Mouse (Mus musculus) forebrain, embryonic 12.5 days (tissue): ENCODE results near the gene Sorcs2. TPM values are rescaled to one million over a fixed set of nuclear protein-coding genes. Genes with fewer than 3 reads are reported as not detected.

Experiments
- ATAC-seq: fragments of 200-750 bp; cut with Nextera tagmentation; 2 replicates; pipeline ENCODE4 v1.8.0; 2017; ENCODE audit warnings: moderate TSS enrichment; ENCODE audit not compliant: low FRiP score
- H3K27ac ChIP-seq: fragments of 300-500 bp; sonication (generic); 2 replicates; pipeline ENCODE4 v1.5.1; 2016; ENCODE audit warnings: mild to moderate bottlenecking
- H3K27me3 ChIP-seq: fragments of 300-500 bp; sonication (generic); 2 replicates; pipeline ENCODE4 v1.6.1; 2016; ENCODE audit warnings: mild to moderate bottlenecking
- H3K36me3 ChIP-seq: fragments of 300-500 bp; sonication (generic); replicated peaks from 2 replicates; pipeline ENCODE4 v1.6.1; 2016; ENCODE audit warnings: mild to moderate bottlenecking
- H3K4me1 ChIP-seq: fragments of 300-500 bp; sonication (generic); 2 replicates; pipeline ENCODE4 v1.6.1; 2016
- H3K4me2 ChIP-seq: fragments of 300-500 bp; sonication (generic); 2 replicates; pipeline ENCODE4 v1.6.1; 2016; ENCODE audit warnings: mild to moderate bottlenecking, moderate library complexity
- H3K4me3 ChIP-seq: fragments of 300-500 bp; sonication (generic); replicated peaks from 2 replicates; pipeline ENCODE4 v1.5.1; 2016; ENCODE audit warnings: mild to moderate bottlenecking
- H3K9ac ChIP-seq: fragments of 300-500 bp; sonication (generic); 2 replicates; pipeline ENCODE4 v1.6.1; 2016; ENCODE audit warnings: mild to moderate bottlenecking
- H3K9me3 ChIP-seq: fragments of 300-500 bp; sonication (generic); 2 replicates; pipeline ENCODE4 v1.6.1; 2016
- WGBS: fragments of 180-500 bp; shearing (Covaris S2); methylation state at CpG from one replicate; pipeline ENCODE4 v1.1.7; 2016; 5-methylcytosine and 5-hydroxymethylcytosine counted together
- polyA plus RNA-seq: library from polyadenylated mRNA; unstranded; fragments of >200 nt; fragmentation: Nextera tagmentation; extraction: Ambion mirVana; gene quantifications from 2 replicates; pipeline ENCODE4 v1.2.1, GENCODE M21; 2016

Gene Sorcs2
- polyA plus RNA-seq, 1 experiment from 2014 or later = 11.0 TPM

DNA sequence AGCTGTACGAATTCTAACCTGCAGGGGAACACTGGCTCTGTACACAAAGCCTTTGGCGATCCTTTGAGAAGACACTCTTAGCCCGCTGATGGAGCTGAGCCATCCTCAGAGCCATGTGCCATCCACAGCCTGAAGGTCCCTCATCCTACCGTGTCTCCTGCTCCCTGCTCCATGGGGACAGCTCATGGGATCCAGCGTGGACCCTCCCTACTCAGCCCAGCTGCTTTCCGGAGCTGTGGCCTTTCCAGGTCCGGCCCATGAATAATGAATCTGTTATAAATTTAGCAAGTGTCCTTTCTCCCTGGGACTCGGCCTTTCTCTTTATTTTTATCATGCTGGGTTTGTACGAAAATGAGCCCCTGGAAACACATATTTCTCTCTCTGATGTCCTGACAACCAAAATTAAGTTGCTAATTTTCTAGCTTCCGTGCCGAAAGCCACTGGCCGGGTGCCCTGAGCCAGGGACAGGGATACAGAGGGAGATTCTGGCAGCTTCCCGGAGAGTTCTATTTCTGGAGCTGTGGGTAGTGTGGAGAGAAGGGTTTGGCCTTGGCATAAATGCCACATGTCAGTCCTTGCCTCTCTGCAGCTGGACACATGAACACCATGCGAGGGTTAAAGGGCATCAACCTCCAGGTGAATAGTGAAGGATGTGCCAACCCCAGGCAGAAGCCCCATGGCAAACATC lies 228.8 kb downstream of the Sorcs2 start:
- Histone ChIP-seq H3K9ac (no peak overlapping the region), H3K27me3 (no peaks in the 10 kb centered on the region), H3K4me1 (peaks cover 32% of the 10 kb centered on the region), H3K4me2 (no peak overlapping the region), H3K9me3 (no peaks in the 10 kb centered on the region), H3K4me3 (no peak overlapping the region), H3K36me3 (no peaks in the 10 kb centered on the region), H3K27ac (no peak overlapping the region)
- no peak for ATAC-seq
- WGBS = 82% methylated on average over 14 of the region's 14 CpGs

DNA sequence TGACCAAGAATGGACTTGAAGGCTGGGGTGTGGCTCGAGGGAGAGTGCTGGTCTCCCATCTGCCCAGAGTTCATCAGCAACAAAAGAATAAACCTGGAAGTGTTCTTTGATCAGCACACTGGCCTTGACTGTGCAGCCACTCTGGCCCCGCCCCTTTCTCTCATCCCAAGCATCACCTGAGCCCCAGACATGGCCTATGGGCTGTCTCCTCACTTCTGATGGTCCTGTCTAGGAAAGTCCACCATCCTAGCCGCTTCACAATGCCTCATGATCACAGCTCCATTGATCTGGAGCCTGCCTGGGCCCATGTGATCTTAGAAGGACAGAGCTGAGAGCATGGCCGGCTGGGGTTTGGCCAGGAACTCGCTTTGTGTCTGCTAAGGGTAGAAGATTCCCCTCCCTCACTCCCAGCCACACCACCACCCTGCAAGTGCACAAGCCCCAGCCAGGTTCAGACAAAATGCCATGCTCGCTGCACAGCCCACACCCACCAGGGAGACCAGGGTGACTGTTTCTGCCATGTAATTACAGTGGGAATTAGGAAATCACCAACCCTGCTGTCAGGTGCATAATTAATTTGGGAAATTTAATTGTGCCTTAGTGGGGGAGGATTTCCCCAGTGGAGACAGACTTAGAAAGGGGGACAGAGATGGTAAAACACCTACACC lies 231.5 kb downstream of the Sorcs2 start:
- Histone ChIP-seq H3K27me3 (no peaks in the 10 kb centered on the region), H3K4me1 (peaks cover 27% of the 10 kb centered on the region), H3K27ac (0 out of 2 replicates have a peak overlapping the region, but pooled peaks have one; percentile 5), H3K9ac (no peak overlapping the region), H3K36me3 (no peaks in the 10 kb centered on the region), H3K4me3 (no peak overlapping the region), H3K9me3 (no peaks in the 10 kb centered on the region), H3K4me2 (no peak overlapping the region)
- 75% methylated on average over 6 of the region's 6 CpGs for WGBS
- ATAC-seq = 0 out of 2 replicates have a peak, but pooled peaks have one; percentile 31

DNA sequence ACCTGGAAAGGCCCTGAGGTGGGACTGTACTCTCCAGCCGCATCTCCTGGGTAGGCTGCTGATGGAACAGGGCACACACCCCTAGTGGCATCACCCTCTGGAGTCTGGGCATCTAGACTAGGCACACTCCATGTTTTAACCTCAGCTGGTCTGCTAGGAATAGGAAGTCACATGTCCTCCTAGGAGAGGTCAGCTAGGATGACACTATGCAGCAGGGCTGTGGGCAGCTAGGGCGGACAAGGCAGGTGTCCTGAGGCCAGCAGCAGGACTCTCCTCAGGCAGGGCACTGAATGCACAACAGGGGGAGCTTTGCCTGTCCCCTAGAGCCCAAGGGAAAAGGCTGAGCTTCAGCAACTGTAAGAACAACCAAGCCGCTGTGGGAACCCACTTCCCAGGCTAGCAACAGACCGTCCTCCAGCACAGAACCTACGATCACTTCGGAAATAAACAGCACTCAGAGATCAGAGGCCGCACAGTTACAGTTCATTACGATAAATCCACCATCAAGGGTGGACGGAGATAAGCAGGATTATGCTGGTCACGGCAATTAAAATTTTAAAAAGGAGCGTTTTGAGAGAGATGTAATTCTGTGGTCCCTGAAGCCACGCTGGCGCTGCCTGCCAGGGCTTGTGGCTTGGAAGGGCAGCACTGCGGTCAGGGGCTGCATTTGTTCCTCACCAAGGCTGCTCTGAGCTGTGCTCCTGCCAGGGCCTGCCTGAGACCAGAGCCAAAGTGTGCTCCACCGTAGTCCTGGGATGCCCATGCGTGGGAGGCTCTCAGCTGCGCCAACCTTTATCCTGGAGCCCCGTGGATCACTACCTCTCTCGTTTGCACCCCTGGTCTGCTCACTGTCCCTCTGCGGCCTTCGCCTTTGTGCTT lies 232.3 kb downstream of the Sorcs2 start:
- H3K27ac ChIP-seq = no peak overlapping the region
- no peak overlapping the region for H3K4me3 ChIP-seq
- H3K4me1 ChIP-seq = peaks cover 27% of the 10 kb centered on the region
- H3K9ac ChIP-seq = no peak overlapping the region
- H3K36me3 ChIP-seq = no peaks in the 10 kb centered on the region
- 83% methylated on average over 21 of the region's 21 CpGs for whole genome bisulfite sequencing
- no peak for ATAC-seq
- no peaks in the 10 kb centered on the region for H3K27me3 ChIP-seq
- H3K4me2 ChIP-seq = no peak overlapping the region
- no peaks in the 10 kb centered on the region for H3K9me3 ChIP-seq

DNA sequence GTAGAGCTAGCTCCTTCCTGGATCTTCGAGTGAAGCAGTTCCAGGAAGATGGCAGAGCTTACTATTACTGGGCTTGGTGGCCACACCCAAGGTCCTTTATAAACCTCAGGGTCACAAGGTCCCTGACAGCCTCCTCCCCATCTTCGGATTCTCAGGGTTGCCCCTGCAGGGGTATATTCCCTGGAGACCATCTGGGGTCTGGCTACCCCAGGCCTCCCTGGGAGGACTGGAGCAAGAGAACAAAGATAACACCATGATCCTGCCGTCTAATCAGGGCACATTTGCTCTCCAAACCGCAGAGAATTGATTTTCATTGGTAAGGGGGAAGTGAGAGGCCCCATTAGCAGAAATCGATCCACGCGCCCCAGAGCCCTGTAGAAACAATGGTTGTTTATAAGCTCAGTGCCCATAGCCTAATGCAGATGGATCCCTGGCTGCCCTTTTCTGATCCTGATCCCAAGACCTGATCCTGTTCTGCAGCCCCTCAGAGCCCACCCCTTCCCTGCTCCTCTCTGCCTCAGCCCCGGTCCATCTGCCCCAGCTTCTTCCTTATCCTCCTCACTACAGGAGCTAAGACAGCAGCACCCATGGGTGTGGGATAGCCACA lies 243.0 kb downstream of the Sorcs2 start:
- Histone ChIP-seq H3K9me3 (no peaks in the 10 kb centered on the region), H3K36me3 (no peaks in the 10 kb centered on the region), H3K4me2 (no peak overlapping the region), H3K9ac (no peak overlapping the region), H3K4me3 (no peak overlapping the region), H3K27ac (0 out of 2 replicates have a peak overlapping the region, but pooled peaks have one; percentile 36), H3K4me1 (peaks cover 23% of the 10 kb centered on the region), H3K27me3 (no peaks in the 10 kb centered on the region)
- peak; percentile 33; the same call in 1 of the 2 replicates for ATAC-seq
- WGBS = 46% methylated on average over 8 of the region's 8 CpGs

DNA sequence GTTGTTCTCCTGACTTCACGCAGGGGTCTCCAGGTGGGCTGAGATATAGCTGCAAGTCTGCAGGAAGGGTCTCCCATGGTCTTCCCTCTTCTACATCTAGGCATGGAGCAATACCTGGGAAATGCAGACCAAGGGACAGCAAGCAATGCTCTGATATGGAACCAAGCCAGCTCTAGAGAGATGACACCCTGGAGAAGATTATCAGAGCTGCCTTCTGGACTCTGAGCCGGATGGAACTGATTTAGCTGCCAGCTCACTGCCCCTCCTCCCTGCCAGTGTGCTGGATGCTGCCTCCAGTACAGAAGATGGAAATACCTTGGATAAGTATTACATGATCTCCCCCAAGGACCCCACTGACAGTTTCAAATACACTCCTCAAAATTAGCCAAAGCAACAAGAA lies 244.7 kb downstream of the Sorcs2 start:
- H3K27ac ChIP-seq = no peak overlapping the region
- no peak overlapping the region for H3K4me3 ChIP-seq
- H3K27me3 ChIP-seq = no peaks in the 10 kb centered on the region
- H3K9me3 ChIP-seq = no peaks in the 10 kb centered on the region
- ATAC-seq = no peak
- 81% methylated on average over 2 of the region's 2 CpGs for WGBS
- peaks cover 20% of the 10 kb centered on the region for H3K4me1 ChIP-seq
- no peak overlapping the region for H3K9ac ChIP-seq
- no peaks in the 10 kb centered on the region for H3K36me3 ChIP-seq
- H3K4me2 ChIP-seq = no peak overlapping the region

DNA sequence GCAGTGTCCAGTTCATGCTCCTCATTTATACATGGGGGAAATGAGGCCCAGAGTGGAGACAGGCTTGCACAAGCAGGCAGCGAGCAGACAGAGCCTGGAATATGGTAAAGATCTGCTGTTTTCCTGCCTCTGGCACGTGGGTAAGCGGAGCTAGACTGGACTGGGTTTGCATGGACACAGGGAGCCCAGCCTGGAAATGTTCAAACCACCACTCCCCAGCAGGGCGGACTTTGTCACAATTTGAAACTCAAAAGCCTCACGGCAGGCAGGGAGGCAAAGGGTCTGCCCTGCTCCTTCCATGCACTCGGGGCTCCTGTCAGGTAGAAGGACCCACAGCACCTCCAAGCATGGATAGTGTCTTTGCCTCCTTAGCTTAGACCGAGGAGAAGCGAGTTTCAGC lies 246.9 kb downstream of the Sorcs2 start:
- Histone ChIP-seq H3K4me3 (no peak overlapping the region), H3K27ac (no peak overlapping the region), H3K9ac (no peak overlapping the region), H3K27me3 (no peaks in the 10 kb centered on the region), H3K4me2 (no peak overlapping the region), H3K4me1 (peaks cover 17% of the 10 kb centered on the region), H3K9me3 (no peaks in the 10 kb centered on the region), H3K36me3 (no peaks in the 10 kb centered on the region)
- 70% methylated on average over 8 of the region's 8 CpGs for WGBS
- no peak for ATAC-seq

DNA sequence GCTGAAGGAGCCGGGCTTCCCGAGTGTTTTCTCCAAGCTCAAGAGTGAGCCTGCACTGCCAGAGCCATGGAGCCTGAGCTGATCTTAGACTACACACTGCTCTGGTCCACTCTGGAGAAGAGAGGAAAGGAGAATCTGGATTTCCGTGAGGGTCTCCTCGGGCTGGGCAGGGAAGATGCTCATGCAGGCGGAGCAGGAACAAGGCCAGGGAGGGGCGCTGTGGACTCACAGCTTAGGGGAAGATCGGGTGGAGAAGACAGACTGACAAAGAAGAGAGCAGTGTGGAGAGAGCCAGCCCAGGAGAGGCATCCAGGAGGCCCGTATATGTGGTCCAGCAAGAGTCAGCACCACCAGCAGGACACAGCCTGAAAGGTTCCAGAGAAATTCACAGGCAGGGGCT lies 248.8 kb downstream of the Sorcs2 start:
- Histone ChIP-seq H3K36me3 (no peaks in the 10 kb centered on the region), H3K4me1 (peaks cover 13% of the 10 kb centered on the region), H3K9ac (no peak overlapping the region), H3K9me3 (no peaks in the 10 kb centered on the region), H3K4me2 (no peak overlapping the region), H3K27ac (no peak overlapping the region), H3K4me3 (no peak overlapping the region), H3K27me3 (peaks cover 13% of the 10 kb centered on the region; the same call in 1 of the 2 replicates)
- no peak for ATAC-seq
- 51% methylated on average over 8 of the region's 8 CpGs for WGBS

DNA sequence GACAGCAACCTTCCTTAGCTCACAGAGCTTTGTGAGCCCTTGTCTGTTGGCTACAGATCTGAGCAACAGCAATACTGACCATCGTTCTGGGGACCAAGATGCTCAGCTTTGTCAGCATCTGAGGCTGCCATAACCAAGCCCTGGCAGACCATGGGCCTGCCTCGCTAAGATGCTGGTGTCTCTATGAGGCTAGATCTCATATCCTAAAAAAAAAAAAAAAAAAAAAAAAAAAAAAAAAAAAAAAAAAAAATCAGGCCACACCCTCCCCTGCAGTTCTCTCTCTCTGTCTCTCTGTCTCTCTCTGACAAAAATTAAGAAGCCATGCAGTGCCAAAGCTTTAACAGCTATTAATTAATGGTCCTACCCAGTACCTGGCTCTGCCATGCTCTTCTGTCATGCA lies 251.3 kb downstream of the Sorcs2 start:
- 90% methylated on average over 2 of the region's 2 CpGs for WGBS
- Histone ChIP-seq H3K27ac (no peak overlapping the region), H3K36me3 (no peaks in the 10 kb centered on the region), H3K9me3 (no peaks in the 10 kb centered on the region), H3K9ac (no peak overlapping the region), H3K4me3 (no peak overlapping the region), H3K4me1 (peaks cover 20% of the 10 kb centered on the region), H3K27me3 (peaks cover 17% of the 10 kb centered on the region; the same call in 1 of the 2 replicates), H3K4me2 (no peak overlapping the region)
- ATAC-seq = no peak

DNA sequence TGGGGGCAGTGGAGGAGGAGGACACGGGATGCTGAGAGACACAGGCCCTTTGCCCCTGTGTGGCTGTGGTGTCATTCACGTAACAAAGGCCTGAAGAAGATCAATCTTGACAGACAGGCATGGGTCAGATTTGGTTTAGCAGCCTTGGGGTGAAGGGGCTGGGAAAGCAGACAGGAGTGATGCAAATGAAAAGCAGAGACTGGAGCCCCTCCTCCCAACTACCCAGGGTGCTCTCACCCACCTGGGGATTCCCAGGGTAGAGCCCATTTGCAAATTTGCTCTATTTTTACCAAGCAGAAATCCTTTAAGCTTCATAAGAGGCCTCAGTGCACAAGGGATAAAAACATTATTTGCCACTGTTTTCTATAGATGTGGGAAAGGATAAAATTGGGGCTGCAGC lies 253.4 kb downstream of the Sorcs2 start:
- Histone ChIP-seq H3K9me3 (no peaks in the 10 kb centered on the region), H3K27me3 (peaks cover 17% of the 10 kb centered on the region; the same call in 1 of the 2 replicates), H3K27ac (no peak overlapping the region), H3K4me3 (no peak overlapping the region), H3K4me2 (no peak overlapping the region), H3K9ac (no peak overlapping the region), H3K4me1 (peaks cover 29% of the 10 kb centered on the region), H3K36me3 (no peaks in the 10 kb centered on the region)
- no peak for ATAC-seq
- 42% methylated on average over 2 of the region's 2 CpGs for WGBS

DNA sequence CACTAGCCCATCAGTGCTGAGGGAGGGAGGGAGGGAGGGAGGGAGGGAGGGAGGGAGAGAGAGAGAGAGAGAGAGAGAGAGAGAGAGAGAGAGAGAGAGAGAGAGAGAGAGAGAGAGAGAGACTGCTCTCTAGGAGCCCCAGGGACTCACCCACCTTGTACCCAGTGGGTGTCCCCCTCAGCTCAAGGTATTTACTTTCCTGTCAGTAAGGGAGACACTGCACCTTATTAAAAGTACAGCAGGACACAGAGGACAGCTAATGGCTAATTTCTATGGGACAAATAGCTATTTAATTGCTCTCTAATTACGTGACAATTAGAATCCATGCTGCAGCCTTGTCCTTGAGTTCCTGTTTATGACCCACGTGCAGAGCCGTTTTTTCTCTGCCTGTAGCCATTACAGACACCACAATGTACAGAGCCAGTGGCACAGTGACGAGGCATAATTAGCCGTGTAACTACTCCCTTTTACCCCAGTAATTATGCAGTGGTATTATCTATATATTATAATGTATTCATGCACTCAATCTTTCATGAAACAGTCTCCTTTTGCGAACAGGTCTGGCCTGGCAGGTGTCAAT lies 256.2 kb downstream of the Sorcs2 start:
- Histone ChIP-seq H3K36me3 (no peaks in the 10 kb centered on the region), H3K4me3 (no peak overlapping the region), H3K27me3 (peaks cover 17% of the 10 kb centered on the region; the same call in 1 of the 2 replicates), H3K4me1 (peaks cover 29% of the 10 kb centered on the region), H3K27ac (no peak overlapping the region), H3K9me3 (no peaks in the 10 kb centered on the region), H3K4me2 (no peak overlapping the region), H3K9ac (no peak overlapping the region)
- ATAC-seq = peak; percentile 67; the same call in 1 of the 2 replicates
- WGBS = 27% methylated on average over 6 of the region's 6 CpGs

DNA sequence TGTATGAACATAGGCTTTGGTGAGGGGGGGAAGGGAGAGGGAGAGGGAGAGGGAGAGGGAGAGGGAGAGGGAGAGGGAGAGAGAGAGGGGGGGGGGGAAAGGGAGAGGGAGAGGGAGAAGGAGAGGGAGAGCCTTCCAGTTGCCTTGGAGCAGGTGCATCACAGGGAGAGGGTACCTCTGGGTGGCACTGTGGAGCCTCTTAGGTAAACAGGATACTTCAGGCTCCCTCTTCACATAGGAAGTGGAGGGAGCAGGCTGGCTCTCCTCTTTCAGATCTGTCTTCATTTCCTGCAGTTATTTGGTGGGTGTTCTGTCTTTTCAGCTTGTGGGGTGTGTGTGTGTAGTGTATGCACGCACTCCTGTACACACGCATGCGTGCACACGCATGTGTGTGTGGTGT lies 256.8 kb downstream of the Sorcs2 start:
- Histone ChIP-seq H3K27me3 (peaks cover 17% of the 10 kb centered on the region; the same call in 1 of the 2 replicates), H3K9me3 (no peaks in the 10 kb centered on the region), H3K36me3 (no peaks in the 10 kb centered on the region), H3K4me1 (peaks cover 29% of the 10 kb centered on the region), H3K4me2 (no peak overlapping the region), H3K27ac (no peak overlapping the region), H3K9ac (no peak overlapping the region), H3K4me3 (no peak overlapping the region)
- WGBS = 93% methylated on average over 4 of the region's 4 CpGs
- peak; percentile 63 for ATAC-seq
